Mouse (Mus musculus) intestine, embryonic 16.5 days (tissue): ENCODE measurements around the gene Fgfr2. TPM values are rescaled to one million over a fixed set of nuclear protein-coding genes. Genes with fewer than 3 reads are reported as not detected.
A peak's percentile ranks its signal among the peaks of the same experiment; 100 is the strongest.

Experiments
- ATAC-seq: fragments of 200-750 bp; cut with Nextera tagmentation; 2 replicates; pipeline ENCODE4 v1.8.0; 2017; ENCODE audit warnings: moderate TSS enrichment, moderate library complexity
- H3K27ac ChIP-seq: fragments of 300-500 bp; sonication (generic); 2 replicates; pipeline ENCODE4 v1.5.1; 2014; ENCODE audit warnings: mild to moderate bottlenecking, low read length
- H3K27me3 ChIP-seq: fragments of 300-500 bp; sonication (generic); replicated peaks from 2 replicates; pipeline ENCODE4 v1.6.1; 2014; ENCODE audit warnings: low read length, control low read depth, mixed read lengths; ENCODE audit not compliant: control insufficient read depth, insufficient read depth
- H3K36me3 ChIP-seq: fragments of 300-500 bp; sonication (generic); 2 replicates; pipeline ENCODE4 v1.6.1; 2014; ENCODE audit warnings: low read length, control low read depth; ENCODE audit not compliant: control insufficient read depth, insufficient read depth
- H3K4me1 ChIP-seq: fragments of 300-500 bp; sonication (generic); 2 replicates; pipeline ENCODE4 v1.6.1; 2014; ENCODE audit warnings: low read length, control low read depth, mixed read lengths; ENCODE audit not compliant: control insufficient read depth, insufficient read depth
- H3K4me2 ChIP-seq: fragments of 300-500 bp; sonication (generic); 2 replicates; pipeline ENCODE4 v1.6.1; 2014; ENCODE audit warnings: low read depth, low read length, control low read depth
- H3K4me3 ChIP-seq: fragments of 300-500 bp; sonication (generic); 2 replicates; pipeline ENCODE4 v1.5.1; 2014; ENCODE audit warnings: mild to moderate bottlenecking, low read length
- H3K9ac ChIP-seq: fragments of 300-500 bp; sonication (generic); 2 replicates; pipeline ENCODE4 v1.6.1; 2014; ENCODE audit warnings: low read depth, low read length
- H3K9me3 ChIP-seq: fragments of 300-500 bp; sonication (generic); 2 replicates; pipeline ENCODE4 v1.6.1; 2016; ENCODE audit warnings: low read length, control low read depth; ENCODE audit not compliant: control insufficient read depth
- WGBS: fragments of 180-500 bp; shearing (Covaris S2); extraction: QIAGEN DNeasy Blood & Tissue Kit; methylation state at CpG from one replicate; pipeline ENCODE4 v1.1.7; 2014; 5-methylcytosine and 5-hydroxymethylcytosine counted together
- polyA plus RNA-seq: library from polyadenylated mRNA; unstranded; fragments of >200 nt; fragmentation: Nextera tagmentation; extraction: Ambion mirVana; gene quantifications from 2 replicates; pipeline ENCODE4 v1.2.1, GENCODE M21; 2015

The Fgfr2 gene
- polyA plus RNA-seq, 1 experiment from 2014 or later = 47.3 TPM

- H3K27ac ChIP-seq = no peak overlapping the region
Observed at GRCm38 (mm10) chr7:130887946-130888345, 2235.2 kb downstream of the Fgfr2 start.

GRCm38 (mm10) chr7:130886246-130886645, 2236.9 kb downstream of the Fgfr2 start:
- no peak overlapping the region for H3K4me2 ChIP-seq
- H3K4me1 ChIP-seq = no peaks in the 10 kb centered on the region
- H3K36me3 ChIP-seq = no peaks in the 10 kb centered on the region; the same call in 1 of the 2 replicates
- ATAC-seq = no peak
- H3K27me3 ChIP-seq = no peaks in the 10 kb centered on the region
- WGBS = 72% methylated on average over 3 of the region's 3 CpGs
- no peak overlapping the region for H3K9ac ChIP-seq
- no peak overlapping the region for H3K27ac ChIP-seq
- no peaks in the 10 kb centered on the region for H3K9me3 ChIP-seq
- H3K4me3 ChIP-seq = no peak overlapping the region

More at GRCm38 (mm10) chr7:130887946-130888345, 2235.2 kb downstream of the Fgfr2 start:
- no peaks in the 10 kb centered on the region for H3K9me3 ChIP-seq
- no peak for ATAC-seq
- H3K36me3 ChIP-seq = no peaks in the 10 kb centered on the region; the same call in 1 of the 2 replicates
- 49% methylated on average over 3 of the region's 3 CpGs for WGBS
- no peak overlapping the region for H3K4me3 ChIP-seq
- H3K9ac ChIP-seq = no peak overlapping the region
- no peak overlapping the region for H3K4me2 ChIP-seq
- H3K4me1 ChIP-seq = no peaks in the 10 kb centered on the region
- no peaks in the 10 kb centered on the region for H3K27me3 ChIP-seq

DNA sequence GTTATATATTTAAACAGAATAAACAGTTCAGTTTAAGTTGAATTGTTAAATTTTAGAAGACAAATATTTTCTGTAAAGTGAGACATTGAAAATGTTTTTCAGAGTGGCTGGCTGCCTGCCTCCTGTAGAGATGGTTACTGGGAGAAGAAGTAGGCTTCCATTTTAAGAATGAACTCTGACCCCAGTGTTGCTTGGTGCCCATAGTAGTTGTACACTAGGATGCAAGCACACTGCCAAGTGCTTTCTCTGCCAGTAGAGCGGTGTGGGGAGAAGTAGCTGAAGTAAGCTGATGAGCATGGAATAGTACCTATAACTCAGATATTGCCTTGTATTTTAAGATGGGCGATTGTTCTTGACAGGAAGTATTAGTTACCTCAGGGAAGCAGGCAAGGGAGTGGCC, 2239.0 kb downstream of the Fgfr2 start:
- no peak for ATAC-seq
- no peak overlapping the region for H3K4me3 ChIP-seq
- H3K9me3 ChIP-seq = no peaks in the 10 kb centered on the region
- no peak overlapping the region for H3K27ac ChIP-seq
- WGBS = 93% methylated on average over 2 of the region's 2 CpGs
- no peaks in the 10 kb centered on the region for H3K4me1 ChIP-seq
- no peaks in the 10 kb centered on the region; the same call in 1 of the 2 replicates for H3K36me3 ChIP-seq
- no peaks in the 10 kb centered on the region for H3K27me3 ChIP-seq
- no peak overlapping the region for H3K9ac ChIP-seq
- H3K4me2 ChIP-seq = no peak overlapping the region

- H3K4me1 ChIP-seq = 0 out of 2 replicates have a peak, but pooled peaks cover 3% of the 10 kb centered on the region
- H3K4me3 ChIP-seq = no peak overlapping the region; the same call in 1 of the 2 replicates
- H3K36me3 ChIP-seq = no peaks in the 10 kb centered on the region
- WGBS = 50% methylated on average over 3 of the region's 3 CpGs
- peak overlapping the region; percentile 2; the same call in 1 of the 2 replicates for H3K4me2 ChIP-seq
- H3K27ac ChIP-seq = no peak overlapping the region
- no peaks in the 10 kb centered on the region for H3K9me3 ChIP-seq
- no peak overlapping the region for H3K9ac ChIP-seq
- no peak for ATAC-seq
- no peaks in the 10 kb centered on the region; the same call in 1 of the 2 replicates for H3K27me3 ChIP-seq
Observed at GRCm38 (mm10) chr7:130867256-130867655, 2255.9 kb downstream of the Fgfr2 start.

DNA sequence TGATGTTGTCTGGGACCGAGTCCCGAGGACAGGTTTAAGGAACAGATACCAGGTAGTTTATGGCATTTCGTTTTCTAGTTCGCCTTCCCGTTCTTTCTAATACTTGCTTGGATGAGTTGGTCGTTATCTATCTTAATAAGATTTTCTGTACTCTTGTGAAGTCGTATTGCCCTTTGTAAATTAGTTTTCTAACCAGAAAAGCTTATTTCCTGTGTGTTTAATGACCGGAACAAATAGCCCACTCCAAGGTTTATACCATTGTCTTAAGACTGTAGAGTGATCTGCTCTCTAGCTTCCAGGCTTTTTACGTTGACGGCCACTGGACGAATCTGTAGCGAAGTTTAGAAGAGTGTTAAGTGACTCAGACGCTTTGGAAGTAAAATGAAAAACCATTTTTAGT, 2256.5 kb downstream of the Fgfr2 start:
- 3% methylated on average over 13 of the region's 13 CpGs for WGBS
- H3K36me3 ChIP-seq = no peaks in the 10 kb centered on the region
- H3K9me3 ChIP-seq = no peaks in the 10 kb centered on the region
- 0 out of 2 replicates have a peak, but pooled peaks cover 3% of the 10 kb centered on the region for H3K4me1 ChIP-seq
- H3K4me2 ChIP-seq = peak overlapping the region; percentile 69
- peak overlapping the region; percentile 88 for H3K9ac ChIP-seq
- H3K27ac ChIP-seq = peak overlapping the region; percentile 85
- no peaks in the 10 kb centered on the region; the same call in 1 of the 2 replicates for H3K27me3 ChIP-seq
- peak overlapping the region; percentile 91 for H3K4me3 ChIP-seq
- ATAC-seq = no peak

DNA sequence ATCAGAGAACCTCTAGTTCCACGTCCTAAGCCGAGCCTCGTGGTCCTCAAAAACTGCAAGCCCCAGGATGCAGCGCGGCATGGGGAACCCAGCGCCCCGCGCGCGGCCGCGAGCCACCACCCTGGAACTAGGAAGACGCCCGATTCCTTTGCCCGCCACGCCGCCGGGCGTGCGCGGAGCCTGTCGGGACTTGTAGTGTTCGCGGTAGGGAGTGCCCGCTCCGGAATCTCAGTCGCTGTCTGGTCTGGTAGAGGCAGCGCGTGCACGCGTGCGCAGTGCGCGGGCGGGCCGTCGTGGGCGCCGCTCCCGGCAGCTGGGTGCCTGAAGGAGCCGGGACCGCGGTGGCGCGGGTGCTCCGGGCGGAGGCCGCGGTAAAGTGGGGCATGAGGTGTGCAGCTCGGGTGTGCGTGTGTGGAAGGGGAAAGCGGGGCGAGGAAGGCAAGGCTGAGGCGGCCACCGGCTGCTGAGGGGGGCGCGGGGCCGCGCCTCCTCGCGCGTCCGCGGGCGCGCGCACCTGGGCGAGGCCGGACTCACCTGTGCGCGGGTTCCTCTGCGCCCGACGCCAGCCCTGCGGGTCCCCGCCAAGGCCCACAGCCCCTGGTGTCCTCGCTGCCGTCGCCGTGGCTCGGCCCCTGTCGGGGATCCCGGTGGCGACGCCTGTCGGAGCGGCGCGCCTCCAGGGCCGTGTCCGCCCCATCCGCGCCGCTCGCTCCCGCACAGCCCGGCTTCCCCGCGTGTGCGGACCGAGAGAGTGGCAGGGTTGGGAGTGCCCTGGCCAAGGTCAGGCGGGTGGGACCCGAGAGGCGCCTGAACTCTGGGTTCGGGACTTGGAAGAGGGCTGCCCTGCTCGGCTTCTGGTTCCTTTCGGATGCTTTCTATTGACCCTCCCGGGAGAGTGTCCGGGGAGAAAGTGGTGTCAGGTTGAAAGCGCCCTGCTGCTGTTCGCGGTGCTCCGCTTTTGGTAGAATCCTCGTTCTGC, 2257.2 kb downstream of the Fgfr2 start, which contains the start of gene Plekha1:
Plekha1 (plus strand) TSS at position 144 of the 979 bp plus-strand sequence.
- peak within 1 kb of the TSS; percentile 85 for H3K27ac ChIP-seq
- ATAC-seq = peak; percentile 99
- 0 out of 2 replicates have a peak, but pooled peaks cover 3% of the 10 kb centered on the region for H3K4me1 ChIP-seq
- H3K9ac ChIP-seq = peak within 1 kb of the TSS; percentile 88
- H3K9me3 ChIP-seq = no peaks in the 10 kb centered on the region
- H3K27me3 ChIP-seq = no peaks in the 10 kb centered on the region; the same call in 1 of the 2 replicates
- peak within 1 kb of the TSS; percentile 91 for H3K4me3 ChIP-seq
- H3K4me2 ChIP-seq = peak within 1 kb of the TSS; percentile 69
- no peaks in the 10 kb centered on the region for H3K36me3 ChIP-seq
- WGBS = under 1% methylated on average over 111 of the region's 114 CpGs

DNA sequence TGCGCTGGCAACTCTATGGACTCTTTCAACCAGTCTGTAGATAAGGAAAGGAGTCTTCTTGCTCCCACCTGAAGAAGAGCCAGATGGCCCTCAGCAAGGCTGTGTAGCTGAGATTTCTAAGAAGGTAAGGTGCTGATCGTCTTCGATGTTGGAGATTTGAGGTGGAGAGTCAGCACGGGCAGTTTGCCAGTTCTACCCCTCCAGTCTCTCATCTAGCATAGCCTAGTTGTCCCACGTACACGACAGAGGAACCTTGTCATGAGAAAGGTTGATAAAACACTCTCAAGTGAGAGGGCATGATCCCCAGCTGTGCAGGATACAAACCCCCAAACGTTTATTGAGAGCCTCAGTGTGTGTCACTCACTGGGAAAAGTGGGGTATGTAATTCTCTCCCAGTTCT, 2258.4 kb downstream of the Fgfr2 start:
- ATAC-seq = no peak
- Histone ChIP-seq H3K27me3 (no peaks in the 10 kb centered on the region; the same call in 1 of the 2 replicates), H3K9me3 (no peaks in the 10 kb centered on the region), H3K36me3 (no peaks in the 10 kb centered on the region), H3K9ac (no peak overlapping the region), H3K4me1 (0 out of 2 replicates have a peak, but pooled peaks cover 3% of the 10 kb centered on the region), H3K4me3 (no peak overlapping the region), H3K4me2 (no peak overlapping the region), H3K27ac (no peak overlapping the region)
- 77% methylated on average over 7 of the region's 7 CpGs for WGBS

DNA sequence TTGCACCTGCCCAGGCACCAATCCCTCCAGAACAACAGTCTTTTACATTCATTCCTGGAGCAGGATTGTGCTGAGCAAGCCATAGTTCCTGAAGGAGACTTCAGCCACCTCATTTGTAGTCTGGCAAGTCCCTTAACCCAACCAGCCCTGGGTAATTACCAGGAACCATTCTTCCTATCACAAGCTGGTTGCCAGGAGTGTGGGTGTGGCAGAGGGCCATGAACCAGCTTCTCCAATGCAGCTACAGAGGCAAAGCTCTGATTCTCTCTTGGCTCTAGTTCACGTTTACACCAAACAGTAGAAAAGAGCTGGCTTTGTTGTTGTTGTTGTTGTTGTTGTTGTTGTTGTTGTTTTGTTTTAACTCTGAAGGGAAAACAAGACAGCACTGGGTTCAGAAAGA, 2260.6 kb downstream of the Fgfr2 start:
- H3K36me3 ChIP-seq = no peaks in the 10 kb centered on the region
- H3K9me3 ChIP-seq = no peaks in the 10 kb centered on the region
- no peaks in the 10 kb centered on the region; the same call in 1 of the 2 replicates for H3K27me3 ChIP-seq
- H3K27ac ChIP-seq = no peak overlapping the region
- no peak overlapping the region for H3K4me3 ChIP-seq
- no peak for ATAC-seq
- 0 out of 2 replicates have a peak, but pooled peaks cover 3% of the 10 kb centered on the region for H3K4me1 ChIP-seq
- no peak overlapping the region for H3K4me2 ChIP-seq
- 42% methylated on average over 1 of the region's 1 CpGs for WGBS
- H3K9ac ChIP-seq = no peak overlapping the region

DNA sequence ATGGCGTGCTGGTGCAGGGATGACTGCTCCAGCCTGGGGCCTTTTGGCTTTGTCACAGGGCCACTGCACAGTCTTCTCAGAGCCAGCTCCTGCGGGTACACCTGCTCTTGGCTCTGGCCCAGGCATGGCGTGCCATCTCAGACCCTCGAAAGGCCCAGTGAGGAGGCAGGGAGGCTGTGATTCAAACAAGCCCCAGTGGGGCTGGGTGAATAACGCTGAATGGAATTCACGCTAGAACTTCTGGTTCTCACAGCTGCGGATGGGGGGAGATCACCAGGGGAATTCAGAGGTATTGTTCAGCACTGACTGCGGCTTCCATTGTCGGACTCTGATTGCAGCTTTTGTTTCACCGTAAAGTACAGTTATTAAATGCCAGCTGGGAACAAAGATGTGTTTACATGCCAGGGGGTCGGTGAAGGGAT, 2262.4 kb downstream of the Fgfr2 start:
- Histone ChIP-seq H3K36me3 (no peaks in the 10 kb centered on the region), H3K27ac (no peak overlapping the region), H3K9ac (no peak overlapping the region), H3K27me3 (no peaks in the 10 kb centered on the region; the same call in 1 of the 2 replicates), H3K4me1 (no peaks in the 10 kb centered on the region), H3K9me3 (no peaks in the 10 kb centered on the region), H3K4me3 (no peak overlapping the region), H3K4me2 (no peak overlapping the region)
- WGBS = 56% methylated on average over 11 of the region's 11 CpGs
- ATAC-seq = no peak
